Mouse (Mus musculus) megakaryocyte, embryonic 14.5 days (primary cell): ENCODE results near the gene Nfatc4. TPM values are rescaled to one million over a fixed set of nuclear protein-coding genes. Genes with fewer than 3 reads are reported as not detected.
A peak's percentile ranks its signal among the peaks of the same experiment; 100 is the strongest.

Source experiments
- H3K27me3 ChIP-seq: replicated peaks from 2 replicates; pipeline ENCODE3; 2012; ENCODE audit warnings: inconsistent platforms
- H3K36me3 ChIP-seq: replicated peaks from 2 replicates; pipeline ENCODE3; 2012; ENCODE audit warnings: low read length, inconsistent platforms, mixed read lengths
- H3K4me1 ChIP-seq: 2 replicates; pipeline ENCODE4 v1.6.1; 2012; ENCODE audit warnings: inconsistent platforms
- H3K4me3 ChIP-seq: replicated peaks from 2 replicates; pipeline ENCODE3; 2012; ENCODE audit warnings: moderate library complexity, mild to moderate bottlenecking, inconsistent platforms
- H3K9me3 ChIP-seq: 2 replicates; pipeline ENCODE4 v1.6.1; 2012; ENCODE audit warnings: inconsistent platforms
- FLI1 ChIP-seq: IDR thresholded peaks from 2 replicates; pipeline ENCODE4 v1.6.1; 2012; ENCODE audit warnings: low read length, inconsistent platforms, mixed read lengths
- GATA1 ChIP-seq: IDR thresholded peaks from 3 replicates; pipeline ENCODE4 v1.6.1; 2012; ENCODE audit warnings: mixed read lengths, low read length, inconsistent platforms, borderline replicate concordance
- polyA plus RNA-seq: library from polyadenylated mRNA; stranded (reverse); fragments of >175 nt; gene quantifications from 2 replicates; pipeline ENCODE4 v1.2.3, GENCODE M21; 2012; ENCODE audit warnings: low replicate concordance; ENCODE audit not compliant: insufficient read depth

Gene Nfatc4
- polyA plus RNA-seq, 1 experiment = 0.08 TPM

DNA sequence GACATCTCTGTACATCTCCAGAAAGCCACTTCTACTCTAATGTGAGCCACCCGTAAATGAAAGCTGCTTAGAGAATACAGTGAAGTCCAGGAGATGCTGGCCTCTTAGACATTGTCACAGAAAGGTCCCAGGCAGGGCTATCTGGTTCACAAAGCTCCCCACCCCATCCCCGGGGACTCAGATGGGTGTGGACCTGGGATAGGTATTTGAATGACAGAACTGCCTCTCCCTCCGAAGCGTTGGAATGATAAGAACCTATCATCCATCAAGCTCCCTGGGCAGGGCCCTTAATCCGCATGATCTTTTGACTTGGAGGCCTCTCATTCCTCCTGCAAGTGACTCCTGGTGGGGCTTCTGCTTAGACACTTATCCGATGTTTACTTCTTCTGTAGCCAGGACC is 27.9 kb downstream of the Nfatc4 start:
- no peak overlapping the region for H3K4me3 ChIP-seq
- no peaks in the 10 kb centered on the region for H3K36me3 ChIP-seq
- TF ChIP-seq GATA1 = no peak
- no peak for TF ChIP-seq FLI1
- H3K9me3 ChIP-seq = no peaks in the 10 kb centered on the region
- peaks cover 62% of the 10 kb centered on the region for H3K27me3 ChIP-seq
- H3K4me1 ChIP-seq = peaks cover 30% of the 10 kb centered on the region

DNA sequence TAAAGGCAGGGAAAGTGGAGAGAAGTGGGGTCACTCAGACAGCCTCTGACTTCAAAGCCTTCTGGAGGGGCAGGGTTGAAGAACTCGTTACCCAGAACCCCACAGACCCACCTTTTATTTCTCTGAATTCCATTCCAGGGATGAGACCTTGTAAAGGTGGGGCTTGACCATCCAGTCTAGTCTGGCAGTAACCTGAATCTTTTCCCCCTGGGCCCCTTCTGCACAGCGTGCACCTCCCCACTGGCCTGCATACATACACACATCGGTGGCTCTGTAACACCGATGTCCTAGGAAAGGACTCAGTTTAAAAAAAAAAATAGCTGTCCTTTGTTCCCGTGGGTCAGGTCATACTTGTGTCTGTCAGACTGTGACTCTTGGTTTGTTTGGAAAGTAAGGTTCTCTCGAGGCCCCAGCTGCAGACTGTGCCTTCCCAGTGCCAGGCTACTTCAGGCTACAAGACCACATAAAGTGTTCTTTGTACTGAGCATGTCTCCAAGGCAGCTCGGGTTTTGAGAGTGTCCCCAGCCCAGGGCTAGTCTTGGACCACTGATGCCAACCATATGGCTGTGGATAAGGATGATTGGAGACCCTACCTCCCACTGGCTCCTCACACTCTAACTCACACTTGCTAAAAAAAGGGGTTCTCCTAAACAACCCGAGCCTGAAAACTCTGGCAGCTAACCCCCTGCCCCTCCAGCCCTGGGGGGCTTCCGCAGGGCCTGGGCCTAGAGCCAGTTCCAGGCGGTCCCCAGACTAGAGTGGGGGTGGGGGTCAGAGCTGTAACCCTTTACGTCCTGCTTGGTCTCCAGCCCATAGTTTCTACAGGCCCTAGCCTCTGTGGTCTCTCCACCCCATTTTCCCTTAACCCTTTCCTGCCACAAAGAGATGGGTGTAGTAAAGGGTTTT is 30.0 kb downstream of the Nfatc4 start:
- TF ChIP-seq GATA1 = no peak
- no peak for TF ChIP-seq FLI1
- no peaks in the 10 kb centered on the region for H3K9me3 ChIP-seq
- H3K27me3 ChIP-seq = peaks cover 58% of the 10 kb centered on the region
- H3K4me3 ChIP-seq = no peak overlapping the region
- no peaks in the 10 kb centered on the region for H3K36me3 ChIP-seq
- peaks cover 40% of the 10 kb centered on the region for H3K4me1 ChIP-seq

- no peaks in the 10 kb centered on the region for H3K36me3 ChIP-seq
- H3K4me1 ChIP-seq = peaks cover 43% of the 10 kb centered on the region
- H3K9me3 ChIP-seq = no peaks in the 10 kb centered on the region
- TF ChIP-seq GATA1 (no peak), FLI1 (no peak)
- H3K27me3 ChIP-seq = peaks cover 58% of the 10 kb centered on the region
- peak within 1 kb of the TSS; percentile 93 for H3K4me3 ChIP-seq
Measured at GRCm38 (mm10) chr14:55853621-55854285, 30.8 kb downstream of the Nfatc4 start, which contains the start of gene Nynrin. Nynrin (plus strand) TSS chr14:55854010.

GRCm38 (mm10) chr14:55854406-55855100 is 31.6 kb downstream of the Nfatc4 start:
- H3K4me1 ChIP-seq = peaks cover 43% of the 10 kb centered on the region
- TF ChIP-seq FLI1 (no peak), GATA1 (no peak)
- H3K27me3 ChIP-seq = peaks cover 62% of the 10 kb centered on the region
- no peaks in the 10 kb centered on the region for H3K9me3 ChIP-seq
- no peaks in the 10 kb centered on the region for H3K36me3 ChIP-seq
- peak overlapping the region; percentile 93 for H3K4me3 ChIP-seq

GRCm38 (mm10) chr14:55855101-55855561 is 32.2 kb downstream of the Nfatc4 start:
- Histone ChIP-seq H3K36me3 (no peaks in the 10 kb centered on the region), H3K4me3 (peak overlapping the region; percentile 93), H3K27me3 (peaks cover 59% of the 10 kb centered on the region), H3K9me3 (no peaks in the 10 kb centered on the region), H3K4me1 (peaks cover 43% of the 10 kb centered on the region)
- no peak for TF ChIP-seq FLI1
- no peak for TF ChIP-seq GATA1

GRCm38 (mm10) chr14:55857588-55857987 is 34.6 kb downstream of the Nfatc4 start:
- no peaks in the 10 kb centered on the region for H3K36me3 ChIP-seq
- H3K4me1 ChIP-seq = peaks cover 43% of the 10 kb centered on the region
- no peaks in the 10 kb centered on the region for H3K9me3 ChIP-seq
- H3K27me3 ChIP-seq = peaks cover 49% of the 10 kb centered on the region
- no peak for TF ChIP-seq FLI1
- no peak for TF ChIP-seq GATA1
- no peak overlapping the region for H3K4me3 ChIP-seq

GRCm38 (mm10) chr14:55862186-55862585 is 39.2 kb downstream of the Nfatc4 start:
- H3K36me3 ChIP-seq = peaks cover 24% of the 10 kb centered on the region
- H3K4me1 ChIP-seq = peaks cover 17% of the 10 kb centered on the region
- no peaks in the 10 kb centered on the region for H3K9me3 ChIP-seq
- peaks cover 40% of the 10 kb centered on the region for H3K27me3 ChIP-seq
- TF ChIP-seq GATA1 = no peak
- TF ChIP-seq FLI1 = no peak
- no peak overlapping the region for H3K4me3 ChIP-seq

DNA sequence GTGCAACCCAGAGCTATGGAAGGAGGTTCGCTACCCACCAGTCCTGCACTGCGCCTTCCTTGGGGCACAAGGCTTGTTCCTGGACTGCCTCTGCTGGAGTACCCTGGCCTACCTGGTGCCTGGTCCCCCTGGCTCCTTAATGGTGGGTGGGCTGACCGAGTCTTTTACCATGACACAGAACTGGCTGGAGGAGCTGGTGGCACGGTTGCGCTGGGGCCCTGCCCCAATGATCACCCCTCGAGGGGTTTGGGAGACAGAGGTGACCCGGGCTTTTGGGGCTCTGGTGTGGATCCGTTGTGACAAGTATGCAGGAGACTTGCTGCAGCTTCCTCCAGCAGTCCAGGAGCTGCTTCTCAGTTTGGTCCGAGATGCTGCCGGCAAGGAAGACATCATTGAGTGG is 40.0 kb downstream of the Nfatc4 start:
- Histone ChIP-seq H3K36me3 (peaks cover 26% of the 10 kb centered on the region), H3K4me1 (peaks cover 14% of the 10 kb centered on the region), H3K9me3 (no peaks in the 10 kb centered on the region), H3K27me3 (peaks cover 36% of the 10 kb centered on the region), H3K4me3 (no peak overlapping the region)
- TF ChIP-seq GATA1 = no peak
- TF ChIP-seq FLI1 = no peak

- H3K36me3 ChIP-seq = peaks cover 34% of the 10 kb centered on the region
- TF ChIP-seq FLI1 (no peak), GATA1 (no peak)
- peaks cover 36% of the 10 kb centered on the region for H3K27me3 ChIP-seq
- no peaks in the 10 kb centered on the region for H3K9me3 ChIP-seq
- H3K4me1 ChIP-seq = peaks cover 20% of the 10 kb centered on the region
- no peak overlapping the region for H3K4me3 ChIP-seq
Measured at GRCm38 (mm10) chr14:55863773-55864172, 40.8 kb downstream of the Nfatc4 start.
